Mouse (Mus musculus): ENCODE results near the gene Gas6. TPM values are rescaled to one million over a fixed set of nuclear protein-coding genes. Genes with fewer than 3 reads are reported as not detected.

Gas6 gene
- polyA plus RNA-seq (2015; fragmentation: Nextera tagmentation; extraction: Ambion mirVana) = 89.9 and 102 TPM in 2 replicates

DNA sequence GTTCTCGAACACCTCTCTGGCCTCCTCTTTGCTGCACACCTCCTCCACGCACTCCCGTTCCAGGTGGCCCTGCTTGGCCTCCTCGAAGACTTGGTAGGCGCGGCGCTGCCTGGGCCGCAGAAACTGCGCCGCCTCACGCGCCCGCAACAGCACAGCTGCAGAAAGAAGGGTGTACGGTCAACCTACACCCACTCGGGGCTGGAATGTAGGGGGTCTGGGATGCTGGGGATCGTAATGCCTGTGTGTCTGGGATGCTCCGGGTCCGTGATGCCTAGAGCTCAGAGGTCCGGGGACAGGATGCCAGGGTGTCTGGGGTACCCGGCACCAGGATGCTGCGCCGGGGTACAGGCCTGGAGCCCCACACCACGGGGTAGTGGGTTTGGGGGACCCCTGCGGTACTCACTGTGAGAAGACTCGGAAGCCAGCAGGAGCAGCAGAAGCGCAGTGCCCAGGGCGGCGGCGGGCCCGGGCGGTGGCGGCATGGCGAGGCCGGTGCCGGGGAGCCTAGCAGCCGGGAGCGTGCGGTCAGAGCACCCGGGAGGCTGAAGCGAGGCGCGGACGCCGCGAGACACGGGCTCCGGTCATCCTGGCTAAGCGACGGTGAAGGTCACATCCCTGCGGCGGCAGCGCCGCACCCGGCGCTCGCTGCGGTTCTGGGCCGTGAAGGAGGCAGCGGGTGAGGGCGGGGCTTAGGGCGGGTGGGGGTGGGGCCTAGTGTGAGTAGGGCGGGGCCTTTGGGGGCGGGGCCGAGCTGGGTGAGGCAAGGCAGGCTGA lies at the start of gene Gas6:
Gene Gas6, minus strand, starts transcription at position 633 of the 774 bp plus-strand sequence.

DNA sequence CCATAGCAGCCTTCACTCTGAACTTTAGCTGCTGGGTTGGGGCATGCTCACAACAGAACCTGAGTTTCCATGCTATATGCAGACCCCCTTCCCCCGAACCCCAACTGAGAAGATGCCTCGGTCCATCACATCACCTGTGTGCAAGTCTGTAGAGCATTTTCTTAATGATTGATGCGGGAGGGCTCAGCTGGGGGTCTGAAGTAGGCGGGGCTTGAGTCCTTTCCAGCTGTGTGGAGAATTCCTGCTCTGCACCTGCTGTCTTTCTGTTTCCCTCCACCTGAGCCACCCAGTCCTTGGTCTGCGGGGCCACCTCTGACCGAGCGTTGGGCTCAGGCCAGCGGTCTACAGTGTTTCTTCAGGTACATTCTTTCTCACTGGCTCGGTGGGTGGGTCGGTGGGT lies 59.4 kb downstream of the Gas6 start, which contains the start of gene Tmem255b:
Gene Tmem255b, plus strand, starts transcription at position 301 of the 400 bp plus-strand sequence.

Other genes starting within 250 kb of the Gas6 start
- 0.34 and 0.55 TPM in 2 replicates for gene Adprhl1, start 240.3 kb downstream of the Gas6 start, polyA plus RNA-seq (2015; fragmentation: Nextera tagmentation; extraction: Ambion mirVana)
- gene Dcun1d2, start 206.4 kb downstream of the Gas6 start, polyA plus RNA-seq (2015; fragmentation: Nextera tagmentation; extraction: Ambion mirVana) = 11.3 and 12.8 TPM in 2 replicates
- 19.5 and 21.6 TPM in 2 replicates for gene Tmco3, start 206.3 kb downstream of the Gas6 start, polyA plus RNA-seq (2015; fragmentation: Nextera tagmentation; extraction: Ambion mirVana)
- gene Tfdp1, start 155.7 kb downstream of the Gas6 start, polyA plus RNA-seq (2015; fragmentation: Nextera tagmentation; extraction: Ambion mirVana) = 79.0 and 102 TPM in 2 replicates
- 0.25 TPM in 1 of 2 replicates, not detected in the other for gene Atp4b, start 97.7 kb downstream of the Gas6 start, polyA plus RNA-seq (2015; fragmentation: Nextera tagmentation; extraction: Ambion mirVana)
- gene Grk1, start 89.4 kb downstream of the Gas6 start, polyA plus RNA-seq (2015; fragmentation: Nextera tagmentation; extraction: Ambion mirVana) = not detected in 2 replicates
- gene Tmem255b, start 59.3 kb downstream of the Gas6 start, polyA plus RNA-seq (2015; fragmentation: Nextera tagmentation; extraction: Ambion mirVana) = 0.97 and 1.2 TPM in 2 replicates
- not detected in 2 replicates for gene 1700029H14Rik, start 68.0 kb upstream of the Gas6 start, polyA plus RNA-seq (2015; fragmentation: Nextera tagmentation; extraction: Ambion mirVana)
- 54.2 and 58.0 TPM in 2 replicates for gene Rasa3, start 183.1 kb upstream of the Gas6 start, polyA plus RNA-seq (2015; fragmentation: Nextera tagmentation; extraction: Ambion mirVana)
- gene Cfap97d2, start 211.4 kb upstream of the Gas6 start, polyA plus RNA-seq (2015; fragmentation: Nextera tagmentation; extraction: Ambion mirVana) = not detected in 2 replicates